Mouse (Mus musculus) E14TG2a.4 (cell line): ENCODE measurements around the gene Kif5c.

ENCODE experiments used
- CTCF ChIP-seq: conservative IDR thresholded peaks from 2 replicates; pipeline ENCODE4 v1.5.1; 2014; ENCODE audit warnings: low read length
- POU5F1 ChIP-seq: IDR thresholded peaks from 2 replicates; pipeline ENCODE4 v1.6.1; 2014; ENCODE audit warnings: low read length, borderline replicate concordance

DNA sequence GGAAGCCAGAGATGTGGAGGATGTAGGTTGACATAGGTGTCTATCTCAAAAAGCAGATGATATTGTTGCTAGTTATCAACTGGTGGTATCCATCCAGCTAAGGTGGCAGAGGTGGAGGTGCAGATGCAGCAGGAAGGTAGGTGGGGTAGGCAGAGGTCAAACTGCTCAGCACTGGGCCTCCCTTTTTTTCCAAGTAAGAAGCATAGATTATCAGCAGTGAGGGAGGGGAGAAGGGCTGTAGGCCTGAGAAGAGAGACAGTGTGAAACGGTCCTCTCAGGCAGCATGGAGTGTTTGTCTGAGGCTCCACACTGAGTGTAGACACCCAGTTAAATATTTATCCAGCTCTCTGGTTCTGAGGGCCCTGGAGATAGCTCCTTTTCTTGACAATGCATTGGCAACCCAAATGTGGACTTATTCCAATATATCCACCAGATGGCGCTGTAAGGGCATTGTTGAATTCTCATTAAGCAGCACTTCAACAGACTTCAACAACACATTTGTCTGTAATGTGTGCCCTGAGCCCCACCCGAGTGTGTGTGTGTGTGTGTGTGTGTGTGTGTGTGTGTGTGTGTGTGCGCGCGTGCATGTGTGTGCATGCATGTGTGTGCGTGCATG lies 145.3 kb downstream of the Kif5c start:
- no peak for TF ChIP-seq POU5F1
- peak; percentile 50 for TF ChIP-seq CTCF
